Mouse (Mus musculus): ENCODE results near the gene Gm4312. TPM values are rescaled to one million over a fixed set of nuclear protein-coding genes. Genes with fewer than 3 reads are reported as not detected.
"Not testable (repeated sequence)": the region's sequence is repeated elsewhere in the genome, so short reads cannot be mapped to it uniquely, and the experiment has no call there.

Gm4312 gene
- total RNA-seq (2021): not detected
- long read RNA-seq, experiment 1: 0 reads
- long read RNA-seq, experiment 2: 0 reads

GRCm38 (mm10) chr10:100382460-100382859 lies at the start of gene Gm4312:
Gene Gm4312 (minus strand): TSS chr10:100382560.
- DNase-seq (ENCODE audit: low spot score in 2 of 2): not testable (repeated sequence)

GRCm38 (mm10) chr10:100427592-100427991 lies 45.2 kb upstream of the Gm4312 start:
- DNase-seq (ENCODE audit: low spot score in 2 of 2): no peak

DNA sequence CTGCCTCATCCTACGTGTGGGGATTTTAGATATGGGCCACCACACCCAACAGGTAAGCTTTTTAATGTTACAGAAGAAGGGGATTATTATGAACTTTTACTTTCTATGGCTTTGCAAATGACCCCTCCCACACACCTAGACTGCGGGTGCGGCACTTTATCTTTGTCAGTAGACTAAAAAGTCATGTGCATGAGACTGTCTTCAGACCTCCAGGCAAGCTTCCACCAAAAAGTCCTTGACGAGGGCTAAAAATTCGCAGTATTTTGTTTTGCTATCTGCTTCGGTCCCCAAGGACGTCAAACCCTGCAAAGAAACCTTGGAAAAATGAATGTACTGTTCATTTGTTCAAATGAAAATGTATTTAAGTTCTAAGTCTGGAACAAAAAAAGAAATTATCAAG lies 33.2 kb upstream of the Gm4312 start:
- DNase-seq (ENCODE audit: low spot score in 2 of 2): no peak

DNA sequence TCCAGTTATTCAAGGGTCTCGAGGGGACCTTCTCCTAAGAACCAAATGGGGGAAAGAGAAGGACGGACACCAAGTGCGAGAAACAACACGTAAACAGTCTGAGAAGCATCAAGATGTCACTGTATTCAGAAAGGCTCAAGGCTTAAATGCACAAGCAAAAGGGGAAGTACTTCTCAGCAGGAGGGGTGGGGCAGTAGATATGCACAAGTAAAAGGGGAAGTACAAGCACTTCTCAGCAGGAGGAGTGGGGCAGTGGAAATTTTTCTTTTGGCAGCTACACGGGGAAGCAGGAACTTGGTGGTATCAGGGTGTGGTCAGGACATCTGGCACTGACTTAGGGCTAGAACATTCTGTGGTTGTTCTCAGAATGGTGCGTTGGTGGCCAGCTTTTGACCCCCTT lies 19.9 kb upstream of the Gm4312 start:
- DNase-seq (ENCODE audit: low spot score in 2 of 2): not testable (repeated sequence)

GRCm38 (mm10) chr10:100361038-100361437 lies 21.3 kb downstream of the Gm4312 start, which contains the start of gene Gm4307:
Gene Gm4307 (plus strand): TSS chr10:100361338.
- DNase-seq (ENCODE audit: low spot score in 2 of 2): not testable (repeated sequence)

- DNase-seq (ENCODE audit: low spot score in 2 of 2): peak; percentile 2 to 3
Measured at GRCm38 (mm10) chr10:100356841-100357240, 25.5 kb downstream of the Gm4312 start.

DNA sequence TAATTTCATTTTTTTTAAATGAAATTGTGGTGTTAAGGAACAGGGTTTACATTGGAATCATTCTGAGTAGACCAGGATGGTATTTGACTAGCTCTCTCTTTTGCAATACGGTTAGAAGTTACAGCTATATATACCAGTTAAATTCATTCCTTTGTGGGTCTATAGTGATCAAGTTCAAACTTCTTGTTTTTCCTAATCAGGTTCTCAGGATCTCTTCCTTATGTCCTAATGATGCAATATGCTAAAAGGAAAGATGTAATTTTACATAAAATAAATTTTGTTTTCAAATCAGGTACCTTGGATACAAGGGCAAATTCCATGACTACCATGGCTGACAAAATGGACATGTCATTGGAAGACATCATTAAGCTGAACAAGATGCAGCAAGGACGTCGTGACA lies 31.6 kb downstream of the Gm4312 start, which contains the start of gene Gm4305:
Gene Gm4305, plus strand, starts transcription at position 301 of the 400 bp plus-strand sequence.
- DNase-seq (ENCODE audit: low spot score in 2 of 2): not testable (repeated sequence)

DNA sequence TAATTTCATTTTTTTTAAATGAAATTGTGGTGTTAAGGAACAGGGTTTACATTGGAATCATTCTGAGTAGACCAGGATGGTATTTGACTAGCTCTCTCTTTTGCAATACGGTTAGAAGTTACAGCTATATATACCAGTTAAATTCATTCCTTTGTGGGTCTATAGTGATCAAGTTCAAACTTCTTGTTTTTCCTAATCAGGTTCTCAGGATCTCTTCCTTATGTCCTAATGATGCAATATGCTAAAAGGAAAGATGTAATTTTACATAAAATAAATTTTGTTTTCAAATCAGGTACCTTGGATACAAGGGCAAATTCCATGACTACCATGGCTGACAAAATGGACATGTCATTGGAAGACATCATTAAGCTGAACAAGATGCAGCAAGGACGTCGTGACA lies 36.7 kb downstream of the Gm4312 start, which contains the start of gene Gm4303:
Gene Gm4303, plus strand, starts transcription at position 301 of the 400 bp plus-strand sequence.
- DNase-seq (ENCODE audit: low spot score in 2 of 2): not testable (repeated sequence)

- DNase-seq (ENCODE audit: low spot score in 2 of 2): not testable (repeated sequence)
Measured at GRCm38 (mm10) chr10:100340536-100340935, 41.8 kb downstream of the Gm4312 start, which contains the start of gene Gm4302. Gene Gm4302 (plus strand): TSS chr10:100340836.

DNA sequence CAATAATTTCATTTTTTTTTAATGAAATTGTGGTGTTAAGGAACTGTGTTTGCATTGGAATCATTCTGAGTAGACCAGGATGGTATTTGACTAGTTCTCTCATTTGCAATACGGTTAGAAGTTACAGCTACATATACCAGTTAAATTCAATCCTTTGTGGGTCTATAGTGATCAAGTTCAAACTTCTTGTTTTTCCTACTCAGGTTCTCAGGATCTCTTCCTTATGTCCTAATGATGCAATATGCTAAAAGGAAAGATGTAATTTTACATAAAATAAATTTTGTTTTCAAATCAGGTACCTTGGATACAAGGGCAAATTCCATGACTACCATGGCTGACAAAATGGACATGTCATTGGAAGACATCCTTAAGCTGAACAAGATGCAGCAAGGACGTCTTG lies 47.0 kb downstream of the Gm4312 start, which contains the start of gene Gm4301:
Gene Gm4301, plus strand, starts transcription at position 301 of the 400 bp plus-strand sequence.
- DNase-seq (ENCODE audit: low spot score in 2 of 2): not testable (repeated sequence)

Other genes starting within 250 kb of the Gm4312 start
- not detected for gene Gm4301, start 46.9 kb downstream of the Gm4312 start, total RNA-seq (2021)
- not detected for gene Gm4302, start 41.7 kb downstream of the Gm4312 start, total RNA-seq (2021)
- gene Gm4303, start 36.6 kb downstream of the Gm4312 start, total RNA-seq (2021): not detected
- not detected for gene Gm4305, start 31.5 kb downstream of the Gm4312 start, total RNA-seq (2021)
- gene Gm4307, start 21.2 kb downstream of the Gm4312 start, total RNA-seq (2021): not detected
- 10 to 100 TPM; 12.7 to 16.3 TPM for gene Tmtc3, start 104.8 kb upstream of the Gm4312 start, total RNA-seq (2021)
- gene Cep290, start 105.0 kb upstream of the Gm4312 start, total RNA-seq (2021): 10 to 100 TPM; 15.2 to 17.2 TPM
- 10 to 100 TPM; 23.3 to 24.0 TPM for gene 4930430F08Rik, start 207.9 kb upstream of the Gm4312 start, total RNA-seq (2021)
- gene 1700017N19Rik, start 207.9 kb upstream of the Gm4312 start, total RNA-seq (2021): not detected

Data from left cerebral cortex, adult 18-20 months (tissue).